Mouse (Mus musculus): ENCODE results near the gene Esam. TPM values are rescaled to one million over a fixed set of nuclear protein-coding genes. Genes with fewer than 3 reads are reported as not detected.

Esam gene
- polyA plus RNA-seq, 1 experiment from 2014 or later: 96.5 TPM

DNA sequence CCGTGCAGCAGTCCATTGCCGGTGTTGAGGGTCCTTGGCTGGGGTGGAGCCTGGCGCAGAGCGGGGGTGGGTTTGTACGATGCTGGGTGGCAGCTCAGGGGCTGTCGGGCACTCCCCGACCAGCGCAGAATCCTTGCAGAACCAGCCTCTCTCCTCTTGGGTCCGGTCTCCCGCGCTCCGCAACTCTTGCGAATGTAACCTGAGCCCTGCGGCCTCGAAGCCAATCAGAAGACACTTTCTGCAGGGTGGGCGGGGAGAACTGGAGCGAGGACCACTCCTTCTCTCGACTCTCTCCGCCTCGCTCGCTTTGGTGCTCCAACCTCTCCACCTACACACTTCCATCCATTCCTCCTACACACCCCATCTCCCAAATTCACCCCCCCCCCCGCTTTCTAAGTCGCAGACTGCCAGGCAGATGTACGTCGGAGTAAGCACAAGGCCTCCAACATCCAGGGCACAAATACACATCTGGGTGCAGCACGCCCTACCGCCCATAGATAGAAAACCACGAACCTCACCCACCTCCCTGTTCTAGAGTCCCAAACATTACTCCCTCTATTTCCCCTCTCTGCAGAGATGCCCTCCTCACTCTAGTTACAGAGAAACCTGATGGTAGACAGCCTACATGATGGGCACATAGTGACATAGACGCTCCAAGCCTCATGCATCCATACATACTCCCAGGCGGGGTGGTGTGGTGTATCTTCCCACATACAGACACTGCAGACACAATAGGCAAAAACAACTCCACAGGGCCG is 24.8 kb downstream of the Esam start, which contains the start of gene Nrgn:
Gene Nrgn, minus strand, starts transcription at position 369 of the 758 bp plus-strand sequence.
- H3K36me3 ChIP-seq (ENCODE audit: insufficient read depth, low read length): no peaks in the 10 kb centered on the region
- peaks cover 48% of the 10 kb centered on the region for H3K27me3 ChIP-seq (ENCODE audit: insufficient read depth, low read length)
- peak; percentile 95 for ATAC-seq (ENCODE audit: low FRiP score, low TSS enrichment)
- H3K9ac ChIP-seq (replicated peaks; ENCODE audit: low read length): peak within 1 kb of the TSS; percentile 43
- H3K27ac ChIP-seq (ENCODE audit: low read length): no peak within 1 kb of the TSS
- H3K9me3 ChIP-seq (ENCODE audit: low read length): no peaks in the 10 kb centered on the region
- peak within 1 kb of the TSS; percentile 45 for H3K4me3 ChIP-seq (ENCODE audit: low read length)
- H3K4me1 ChIP-seq (ENCODE audit: insufficient read depth, low read length): peaks cover 16% of the 10 kb centered on the region
- peak within 1 kb of the TSS; percentile 72 for H3K4me2 ChIP-seq (replicated peaks; ENCODE audit: low read depth, low read length)
- WGBS: 6% methylated on average over 31 of the region's 31 CpGs

DNA sequence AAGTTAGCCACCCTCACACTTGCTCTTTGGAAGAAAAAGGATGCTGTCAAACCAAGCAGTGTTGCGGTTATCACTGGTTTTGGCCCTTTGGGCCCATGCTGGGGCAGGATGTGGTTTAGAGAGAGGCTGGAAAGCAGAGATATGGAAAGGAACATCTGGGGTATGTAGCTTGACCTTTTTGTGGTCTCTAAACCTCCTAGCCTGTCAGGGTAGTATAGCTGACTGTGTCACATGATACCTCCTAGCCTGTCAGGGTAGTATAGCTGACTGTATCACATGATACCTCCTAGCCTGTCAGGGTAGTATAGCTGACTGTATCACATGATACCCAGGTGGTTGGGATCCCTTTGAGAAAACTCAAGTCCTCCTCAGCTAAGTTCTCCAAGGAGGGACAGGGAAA is 26.4 kb downstream of the Esam start:
- ATAC-seq (ENCODE audit: low FRiP score, low TSS enrichment): no peak
- H3K4me3 ChIP-seq (ENCODE audit: low read length): no peak overlapping the region
- WGBS: 91% methylated on average over 1 of the region's 1 CpGs
- peaks cover 38% of the 10 kb centered on the region for H3K27me3 ChIP-seq (ENCODE audit: insufficient read depth, low read length)
- H3K4me1 ChIP-seq (ENCODE audit: insufficient read depth, low read length): peaks cover 16% of the 10 kb centered on the region
- H3K9ac ChIP-seq (replicated peaks; ENCODE audit: low read length): no peak overlapping the region
- H3K27ac ChIP-seq (ENCODE audit: low read length): no peak overlapping the region
- no peaks in the 10 kb centered on the region for H3K36me3 ChIP-seq (ENCODE audit: insufficient read depth, low read length)
- H3K9me3 ChIP-seq (ENCODE audit: low read length): no peaks in the 10 kb centered on the region
- no peak overlapping the region for H3K4me2 ChIP-seq (replicated peaks; ENCODE audit: low read depth, low read length)

DNA sequence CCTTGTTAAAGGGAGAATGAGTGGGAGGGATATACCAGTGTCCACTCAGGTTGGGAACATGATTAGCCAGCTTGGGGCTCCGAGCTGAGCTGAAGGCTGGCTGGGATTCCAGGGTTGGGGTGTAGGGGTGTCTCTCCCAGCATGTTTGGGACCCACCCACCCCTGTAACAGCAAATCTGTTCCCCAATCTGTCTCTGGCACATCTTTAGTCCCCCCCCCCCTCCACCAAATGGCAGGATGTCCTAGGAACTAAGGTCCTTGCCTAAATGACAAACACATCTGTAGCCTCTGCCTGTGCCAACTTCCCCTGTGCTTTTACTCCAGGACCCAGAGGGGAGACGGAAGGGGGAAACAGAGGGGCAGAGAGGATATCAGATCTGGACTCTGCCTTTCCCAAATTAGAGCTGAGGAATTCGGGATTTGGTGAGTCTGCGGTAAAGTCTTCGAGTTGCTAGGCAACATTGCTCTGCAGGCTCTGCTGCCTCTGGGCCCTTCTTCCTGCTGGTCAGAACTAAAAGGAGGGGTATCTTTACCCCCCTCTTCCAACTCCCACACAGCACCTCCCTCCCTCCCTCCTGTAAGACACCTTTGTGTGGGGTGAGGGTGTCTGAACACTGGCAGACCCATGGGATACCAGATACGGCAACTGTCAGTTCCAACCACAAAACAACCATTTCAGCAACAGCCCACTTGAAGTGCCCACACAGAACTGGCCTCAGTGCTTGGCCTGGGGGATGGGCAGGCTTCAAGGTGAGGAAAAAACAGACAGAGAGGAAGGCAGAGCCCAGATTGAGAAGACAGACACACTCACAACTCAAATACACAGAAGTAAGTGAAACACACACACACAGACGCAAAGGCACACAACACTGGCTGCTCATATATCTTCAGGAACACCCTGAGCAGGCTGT is 27.2 kb downstream of the Esam start, which contains the start of gene Siae:
Gene Siae, plus strand, starts transcription at position 861 of the 911 bp plus-strand sequence.
- H3K9me3 ChIP-seq (ENCODE audit: low read length): no peaks in the 10 kb centered on the region
- H3K36me3 ChIP-seq (ENCODE audit: insufficient read depth, low read length): no peaks in the 10 kb centered on the region
- ATAC-seq (ENCODE audit: low FRiP score, low TSS enrichment): no peak
- 19% methylated on average over 7 of the region's 7 CpGs for WGBS
- H3K4me2 ChIP-seq (replicated peaks; ENCODE audit: low read depth, low read length): no peak within 1 kb of the TSS
- H3K27ac ChIP-seq (ENCODE audit: low read length): no peak within 1 kb of the TSS
- H3K4me1 ChIP-seq (ENCODE audit: insufficient read depth, low read length): peaks cover 16% of the 10 kb centered on the region
- H3K27me3 ChIP-seq (ENCODE audit: insufficient read depth, low read length): peaks cover 30% of the 10 kb centered on the region
- no peak within 1 kb of the TSS for H3K4me3 ChIP-seq (ENCODE audit: low read length)
- H3K9ac ChIP-seq (replicated peaks; ENCODE audit: low read length): no peak within 1 kb of the TSS

DNA sequence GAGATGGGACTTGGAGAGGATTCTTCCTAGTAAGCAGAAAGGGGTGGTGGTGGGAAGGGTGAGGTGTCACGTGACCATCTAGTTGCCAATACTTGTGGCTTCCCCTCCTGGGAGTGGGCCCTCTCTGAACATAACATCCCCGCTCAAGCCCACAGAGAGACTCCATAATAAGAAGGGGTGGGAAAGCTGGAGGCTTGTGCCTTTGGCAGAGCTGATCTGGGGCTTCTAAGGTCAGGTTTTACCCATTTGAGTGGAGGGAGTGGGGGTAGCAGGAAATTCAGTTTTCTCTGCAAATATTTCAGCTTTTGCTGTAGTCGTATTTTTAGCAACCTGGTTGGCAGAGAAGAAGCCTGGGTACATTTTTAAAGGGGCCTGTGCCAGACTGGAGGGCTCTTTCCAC is 28.5 kb downstream of the Esam start:
- Histone ChIP-seq H3K9ac (replicated peaks; ENCODE audit: low read length) (no peak overlapping the region), H3K27ac (ENCODE audit: low read length) (no peak overlapping the region), H3K4me2 (replicated peaks; ENCODE audit: low read depth, low read length) (no peak overlapping the region), H3K4me1 (ENCODE audit: insufficient read depth, low read length) (peaks cover 16% of the 10 kb centered on the region), H3K36me3 (ENCODE audit: insufficient read depth, low read length) (no peaks in the 10 kb centered on the region), H3K9me3 (ENCODE audit: low read length) (no peaks in the 10 kb centered on the region), H3K4me3 (ENCODE audit: low read length) (no peak overlapping the region), H3K27me3 (ENCODE audit: insufficient read depth, low read length) (peaks cover 19% of the 10 kb centered on the region)
- no peak for ATAC-seq (ENCODE audit: low FRiP score, low TSS enrichment)
- WGBS: 73% methylated on average over 3 of the region's 3 CpGs

DNA sequence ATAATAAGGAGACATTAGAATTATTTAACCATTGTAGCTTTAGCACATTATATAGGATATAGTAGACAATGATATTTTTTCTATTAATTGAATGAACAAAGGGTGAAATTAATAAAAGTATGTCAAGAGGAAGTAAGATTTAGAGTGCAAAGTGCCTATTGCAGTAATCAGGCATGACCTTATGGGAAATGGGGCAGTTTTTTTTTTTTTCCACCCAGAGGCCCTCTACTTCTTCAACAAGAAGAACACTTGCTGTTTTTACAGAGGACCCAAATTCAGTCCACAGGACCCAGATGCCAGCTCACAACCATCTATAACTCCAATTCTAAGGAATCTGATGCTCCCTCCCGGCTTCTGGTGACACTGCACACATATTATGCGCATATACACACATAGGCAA is 32.7 kb downstream of the Esam start:
- no peak for ATAC-seq (ENCODE audit: low FRiP score, low TSS enrichment)
- no peak overlapping the region for H3K4me3 ChIP-seq (ENCODE audit: low read length)
- H3K9me3 ChIP-seq (ENCODE audit: low read length): no peaks in the 10 kb centered on the region
- H3K27ac ChIP-seq (ENCODE audit: low read length): no peak overlapping the region
- H3K27me3 ChIP-seq (ENCODE audit: insufficient read depth, low read length): no peaks in the 10 kb centered on the region
- no peaks in the 10 kb centered on the region for H3K36me3 ChIP-seq (ENCODE audit: insufficient read depth, low read length)
- WGBS: 90% methylated on average over 2 of the region's 2 CpGs
- H3K9ac ChIP-seq (replicated peaks; ENCODE audit: low read length): no peak overlapping the region
- H3K4me1 ChIP-seq (ENCODE audit: insufficient read depth, low read length): peaks cover under 1% of the 10 kb centered on the region; the same call in 1 of the 2 replicates
- no peak overlapping the region for H3K4me2 ChIP-seq (replicated peaks; ENCODE audit: low read depth, low read length)

DNA sequence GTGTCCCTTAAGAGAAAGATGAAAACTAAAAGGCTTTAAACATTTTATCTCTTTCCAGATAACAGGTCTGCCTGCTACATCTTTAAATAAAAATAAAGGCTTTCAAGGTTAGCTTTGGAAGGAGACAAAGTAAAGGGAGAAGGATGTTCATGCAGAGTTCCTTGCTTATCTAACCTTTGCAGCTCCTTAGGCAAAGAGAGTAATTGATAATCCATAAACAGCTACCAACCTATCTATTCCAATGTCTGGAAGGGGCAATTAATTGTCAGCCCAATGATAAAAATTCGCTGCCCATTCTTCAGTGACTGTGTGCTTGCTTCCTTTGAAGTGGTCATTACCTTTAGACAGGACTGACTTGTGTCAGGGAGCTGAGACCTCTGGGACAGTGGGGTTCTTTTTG is 35.9 kb downstream of the Esam start:
- Histone ChIP-seq H3K4me3 (ENCODE audit: low read length) (no peak overlapping the region), H3K4me2 (replicated peaks; ENCODE audit: low read depth, low read length) (no peak overlapping the region), H3K9ac (replicated peaks; ENCODE audit: low read length) (no peak overlapping the region), H3K36me3 (ENCODE audit: insufficient read depth, low read length) (no peaks in the 10 kb centered on the region), H3K9me3 (ENCODE audit: low read length) (no peaks in the 10 kb centered on the region), H3K27me3 (ENCODE audit: insufficient read depth, low read length) (no peaks in the 10 kb centered on the region), H3K27ac (ENCODE audit: low read length) (no peak overlapping the region), H3K4me1 (ENCODE audit: insufficient read depth, low read length) (peaks cover 14% of the 10 kb centered on the region)
- ATAC-seq (ENCODE audit: low FRiP score, low TSS enrichment): no peak
- 48% methylated on average over 1 of the region's 1 CpGs for WGBS

DNA sequence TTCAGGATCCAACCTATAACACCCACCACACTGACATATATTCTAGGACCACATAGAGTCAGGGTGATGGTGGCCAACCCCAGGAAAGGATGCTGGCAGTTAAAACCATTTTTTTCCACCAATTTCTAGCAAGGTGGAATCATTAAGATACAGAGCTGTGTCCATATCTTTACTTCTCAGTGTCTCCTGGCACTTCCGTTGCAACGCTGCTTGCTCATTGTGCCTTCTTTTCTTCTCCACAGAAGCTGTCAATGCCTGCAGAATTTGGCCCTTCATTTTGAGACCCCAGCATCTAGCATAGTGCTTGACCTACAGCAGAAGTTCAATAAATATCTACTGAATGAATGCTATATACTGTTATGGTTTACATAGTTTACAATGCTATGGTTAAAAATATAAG is 39.1 kb downstream of the Esam start:
- Histone ChIP-seq H3K36me3 (ENCODE audit: insufficient read depth, low read length) (no peaks in the 10 kb centered on the region), H3K9ac (replicated peaks; ENCODE audit: low read length) (no peak overlapping the region), H3K4me2 (replicated peaks; ENCODE audit: low read depth, low read length) (no peak overlapping the region), H3K27me3 (ENCODE audit: insufficient read depth, low read length) (no peaks in the 10 kb centered on the region), H3K4me1 (ENCODE audit: insufficient read depth, low read length) (peaks cover 24% of the 10 kb centered on the region), H3K9me3 (ENCODE audit: low read length) (no peaks in the 10 kb centered on the region), H3K4me3 (ENCODE audit: low read length) (no peak overlapping the region), H3K27ac (ENCODE audit: low read length) (no peak overlapping the region)
- ATAC-seq (ENCODE audit: low FRiP score, low TSS enrichment): no peak
- WGBS: 79% methylated on average over 2 of the region's 2 CpGs

DNA sequence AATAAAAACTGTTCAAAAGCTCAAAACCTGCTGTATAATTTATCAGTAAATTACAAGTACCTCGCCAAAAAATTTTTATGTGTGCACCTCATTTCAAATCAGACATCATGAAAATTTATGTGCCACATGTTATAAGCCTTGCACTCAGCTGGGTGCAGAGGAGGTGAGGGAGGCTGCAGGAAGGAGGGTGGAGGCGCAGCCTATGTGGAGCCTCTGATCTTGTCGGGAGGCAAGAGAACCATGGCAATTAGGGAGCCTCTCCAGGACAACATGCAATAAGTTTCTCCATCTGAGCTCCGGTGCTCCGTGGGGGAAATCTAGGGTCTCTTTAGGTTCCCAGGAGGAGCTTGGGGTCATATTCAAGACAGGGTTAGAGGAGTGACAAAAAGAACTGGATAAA is 39.6 kb downstream of the Esam start:
- Histone ChIP-seq H3K27ac (ENCODE audit: low read length) (peak overlapping the region; percentile 25; the same call in 1 of the 2 replicates), H3K4me1 (ENCODE audit: insufficient read depth, low read length) (peaks cover 24% of the 10 kb centered on the region), H3K9ac (replicated peaks; ENCODE audit: low read length) (no peak overlapping the region), H3K4me3 (ENCODE audit: low read length) (no peak overlapping the region; the same call in 1 of the 2 replicates), H3K9me3 (ENCODE audit: low read length) (no peaks in the 10 kb centered on the region), H3K36me3 (ENCODE audit: insufficient read depth, low read length) (no peaks in the 10 kb centered on the region), H3K4me2 (replicated peaks; ENCODE audit: low read depth, low read length) (peak overlapping the region; percentile 48), H3K27me3 (ENCODE audit: insufficient read depth, low read length) (no peaks in the 10 kb centered on the region)
- 25% methylated on average over 5 of the region's 5 CpGs for WGBS
- no peak; the same call in 1 of the 2 replicates for ATAC-seq (ENCODE audit: low FRiP score, low TSS enrichment)

DNA sequence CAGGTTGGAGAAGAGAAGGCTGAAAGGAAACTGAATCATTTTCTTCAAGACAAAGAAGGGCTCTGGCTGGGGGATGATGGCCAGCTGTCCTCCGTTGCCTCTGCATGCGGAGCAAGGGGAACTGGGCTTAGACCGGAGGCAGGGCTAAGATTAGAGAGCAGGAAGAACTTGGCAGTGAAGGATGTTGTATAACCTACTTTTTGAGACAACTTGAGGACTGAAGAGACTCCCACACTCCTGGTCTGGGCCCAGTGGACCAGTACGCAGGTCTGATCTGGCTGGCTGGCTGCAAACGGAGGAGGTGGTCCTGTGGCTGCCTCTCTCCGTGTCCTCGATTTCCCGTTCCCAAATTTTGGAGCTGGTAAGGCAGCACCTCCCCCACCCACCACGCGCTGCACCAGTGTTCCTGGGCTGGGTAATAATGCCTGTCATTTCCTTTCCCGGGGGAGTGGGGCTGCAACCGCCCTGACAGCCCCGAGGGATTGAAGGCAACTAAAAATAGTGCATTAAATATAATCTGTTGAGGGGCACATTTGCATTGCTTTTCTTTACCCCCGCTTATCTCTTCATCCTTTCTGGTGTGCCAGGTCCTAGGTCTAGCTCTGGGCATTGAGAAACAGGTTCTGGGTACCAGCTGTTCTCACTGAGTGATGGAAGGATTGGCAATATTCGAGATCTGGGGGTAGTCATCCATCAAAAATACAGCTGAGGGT is 40.2 kb downstream of the Esam start:
- peak overlapping the region; percentile 25; the same call in 1 of the 2 replicates for H3K27ac ChIP-seq (ENCODE audit: low read length)
- 8% methylated on average over 15 of the region's 15 CpGs for whole genome bisulfite sequencing
- ATAC-seq (ENCODE audit: low FRiP score, low TSS enrichment): peak; percentile 74
- H3K9ac ChIP-seq (replicated peaks; ENCODE audit: low read length): peak overlapping the region; percentile 52
- no peaks in the 10 kb centered on the region for H3K9me3 ChIP-seq (ENCODE audit: low read length)
- H3K4me1 ChIP-seq (ENCODE audit: insufficient read depth, low read length): peaks cover 24% of the 10 kb centered on the region
- peak overlapping the region; percentile 24 for H3K4me3 ChIP-seq (ENCODE audit: low read length)
- H3K4me2 ChIP-seq (replicated peaks; ENCODE audit: low read depth, low read length): peak overlapping the region; percentile 48
- H3K36me3 ChIP-seq (ENCODE audit: insufficient read depth, low read length): no peaks in the 10 kb centered on the region
- 0 out of 2 replicates have a peak, but pooled peaks cover 3% of the 10 kb centered on the region for H3K27me3 ChIP-seq (ENCODE audit: insufficient read depth, low read length)
